Mouse (Mus musculus) hindbrain, embryonic 13.5 days (tissue): ENCODE measurements around the gene Jup. TPM values are rescaled to one million over a fixed set of nuclear protein-coding genes. Genes with fewer than 3 reads are reported as not detected.

Experiments used
- ATAC-seq: fragments of 200-750 bp; cut with Nextera tagmentation; 2 replicates; pipeline ENCODE4 v1.8.0; 2017; ENCODE audit warnings: moderate TSS enrichment; ENCODE audit not compliant: low FRiP score
- H3K27ac ChIP-seq: fragments of 300-500 bp; sonication (generic); 2 replicates; pipeline ENCODE4 v1.5.1; 2015; ENCODE audit warnings: inconsistent platforms, mild to moderate bottlenecking, moderate library complexity
- H3K27me3 ChIP-seq: fragments of 300-500 bp; sonication (generic); 2 replicates; pipeline ENCODE4 v1.6.1; 2015; ENCODE audit warnings: mild to moderate bottlenecking, inconsistent platforms
- H3K36me3 ChIP-seq: fragments of 300-500 bp; sonication (generic); 2 replicates; pipeline ENCODE4 v1.6.1; 2015; ENCODE audit warnings: mild to moderate bottlenecking, inconsistent platforms
- H3K4me1 ChIP-seq: fragments of 300-500 bp; sonication (generic); replicated peaks from 2 replicates; pipeline ENCODE4 v1.6.1; 2015; ENCODE audit warnings: inconsistent platforms
- H3K4me2 ChIP-seq: fragments of 300-500 bp; sonication (generic); 2 replicates; pipeline ENCODE4 v1.6.1; 2015; ENCODE audit warnings: inconsistent platforms, mild to moderate bottlenecking, moderate library complexity
- H3K4me3 ChIP-seq: fragments of 300-500 bp; sonication (generic); 2 replicates; pipeline ENCODE4 v1.5.1; 2015; ENCODE audit warnings: mild to moderate bottlenecking, inconsistent platforms
- H3K9ac ChIP-seq: fragments of 300-500 bp; sonication (generic); 2 replicates; pipeline ENCODE4 v1.6.1; 2015; ENCODE audit warnings: mild to moderate bottlenecking, inconsistent platforms
- H3K9me3 ChIP-seq: fragments of 300-500 bp; sonication (generic); 2 replicates; pipeline ENCODE4 v1.6.1; 2016; ENCODE audit warnings: inconsistent platforms
- WGBS: fragments of 180-500 bp; shearing (Covaris S2); methylation state at CpG from one replicate; pipeline ENCODE4 v1.1.7; 2015; 5-methylcytosine and 5-hydroxymethylcytosine counted together
- polyA plus RNA-seq: library from polyadenylated mRNA; unstranded; fragments of >200 nt; fragmentation: Nextera tagmentation; extraction: Ambion mirVana; gene quantifications from 2 replicates; pipeline ENCODE4 v1.2.1, GENCODE M21; 2015

Jup gene
- 65.5 and 73.9 TPM in 2 replicates for polyA plus RNA-seq

DNA sequence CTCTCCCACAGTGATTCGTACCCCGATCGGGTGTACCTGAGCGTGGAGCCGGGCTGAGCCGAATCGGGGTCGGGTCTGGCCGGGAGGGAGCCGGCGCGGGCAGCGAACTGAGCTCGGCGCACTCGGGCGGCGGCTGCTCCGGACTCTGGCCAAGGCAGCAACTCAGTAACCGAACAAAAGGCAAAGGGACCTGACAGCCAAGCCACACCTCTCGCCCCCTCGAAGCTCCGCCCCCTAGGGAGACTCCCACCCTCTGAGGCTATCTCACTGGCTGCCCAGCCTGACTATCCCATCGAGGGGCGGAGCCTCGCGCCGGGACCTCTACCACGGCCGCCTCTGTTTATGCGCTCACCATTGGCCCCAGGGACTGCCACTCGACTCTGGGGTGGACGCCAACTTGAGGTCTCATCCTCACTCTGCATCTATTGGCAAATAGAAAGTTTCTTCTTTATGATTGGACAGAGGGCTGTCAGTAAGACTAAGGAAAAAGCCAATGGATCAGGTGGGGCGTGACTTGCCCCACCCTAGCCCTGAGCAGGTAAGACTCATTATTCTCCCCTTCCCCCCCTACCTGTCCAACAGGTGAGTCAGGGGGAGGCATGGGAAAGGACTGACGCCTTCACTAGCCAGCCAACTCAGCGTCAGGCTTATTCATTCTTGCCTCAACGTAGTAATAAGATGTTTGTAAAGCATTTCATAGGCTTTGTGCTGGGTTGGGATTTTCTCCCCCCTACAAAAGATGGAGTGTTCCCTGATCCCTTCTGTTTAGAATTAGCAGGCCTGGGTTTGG is at the start of gene Jup:
Gene Jup (minus strand): TSS at position 164 of the 790 bp plus-strand sequence.
- Histone ChIP-seq H3K4me1 (peaks cover 50% of the 10 kb centered on the region), H3K27ac (peak within 1 kb of the TSS; percentile 86), H3K9ac (peak within 1 kb of the TSS; percentile 85), H3K9me3 (no peaks in the 10 kb centered on the region), H3K4me3 (peak within 1 kb of the TSS; percentile 78), H3K36me3 (no peaks in the 10 kb centered on the region; the same call in 1 of the 2 replicates), H3K27me3 (peaks cover 27% of the 10 kb centered on the region; the same call in 1 of the 2 replicates), H3K4me2 (peak within 1 kb of the TSS; percentile 61)
- peak; percentile 99 for ATAC-seq
- 1% methylated on average over 37 of the region's 37 CpGs for WGBS

DNA sequence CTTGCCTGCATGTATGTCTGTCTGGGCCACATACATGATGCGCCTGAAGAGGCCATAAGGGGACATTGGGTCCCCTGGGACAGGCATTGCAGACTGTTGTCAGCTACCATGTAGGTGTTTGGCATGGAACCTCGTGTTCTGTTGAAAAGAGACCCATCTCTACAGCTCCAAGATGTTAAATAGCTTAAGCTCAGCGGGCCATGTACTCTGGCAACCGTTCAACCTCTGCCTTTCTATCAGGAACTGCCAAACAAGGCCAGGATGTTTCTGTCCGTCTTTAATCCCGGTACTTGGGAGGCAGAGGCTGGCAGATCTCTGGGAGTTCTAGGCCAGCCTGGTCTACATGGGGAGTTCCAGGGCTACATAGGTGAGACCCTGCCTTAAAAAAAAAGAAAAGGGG is 45.1 kb upstream of the Jup start:
- H3K27ac ChIP-seq, result no peak overlapping the region
- no peak overlapping the region for H3K4me2 ChIP-seq
- no peak overlapping the region for H3K9ac ChIP-seq
- H3K4me3 ChIP-seq, result no peak overlapping the region
- no peaks in the 10 kb centered on the region for H3K27me3 ChIP-seq
- 88% methylated on average over 6 of the region's 6 CpGs for WGBS
- peaks cover 2% of the 10 kb centered on the region for H3K36me3 ChIP-seq
- H3K9me3 ChIP-seq, result no peaks in the 10 kb centered on the region
- no peak for ATAC-seq
- peaks cover 24% of the 10 kb centered on the region for H3K4me1 ChIP-seq

GRCm38 (mm10) chr11:100441797-100442196 is 44.2 kb upstream of the Jup start, which contains the start of the genes Nt5c3b and Klhl10:
Gene Nt5c3b (minus strand): TSS chr11:100441808.
Gene Klhl10 (plus strand): TSS chr11:100441917.
- H3K4me2 ChIP-seq, result peak within 1 kb of the TSS; percentile 69
- no peak for ATAC-seq
- H3K27me3 ChIP-seq, result no peaks in the 10 kb centered on the region
- peak within 1 kb of the TSS; percentile 80 for H3K4me3 ChIP-seq
- H3K4me1 ChIP-seq, result peaks cover 24% of the 10 kb centered on the region
- H3K9ac ChIP-seq, result peak within 1 kb of the TSS; percentile 91
- H3K36me3 ChIP-seq, result peaks cover 8% of the 10 kb centered on the region
- peak within 1 kb of the TSS; percentile 73 for H3K27ac ChIP-seq
- 88% methylated on average over 8 of the region's 8 CpGs for WGBS
- H3K9me3 ChIP-seq, result no peaks in the 10 kb centered on the region

DNA sequence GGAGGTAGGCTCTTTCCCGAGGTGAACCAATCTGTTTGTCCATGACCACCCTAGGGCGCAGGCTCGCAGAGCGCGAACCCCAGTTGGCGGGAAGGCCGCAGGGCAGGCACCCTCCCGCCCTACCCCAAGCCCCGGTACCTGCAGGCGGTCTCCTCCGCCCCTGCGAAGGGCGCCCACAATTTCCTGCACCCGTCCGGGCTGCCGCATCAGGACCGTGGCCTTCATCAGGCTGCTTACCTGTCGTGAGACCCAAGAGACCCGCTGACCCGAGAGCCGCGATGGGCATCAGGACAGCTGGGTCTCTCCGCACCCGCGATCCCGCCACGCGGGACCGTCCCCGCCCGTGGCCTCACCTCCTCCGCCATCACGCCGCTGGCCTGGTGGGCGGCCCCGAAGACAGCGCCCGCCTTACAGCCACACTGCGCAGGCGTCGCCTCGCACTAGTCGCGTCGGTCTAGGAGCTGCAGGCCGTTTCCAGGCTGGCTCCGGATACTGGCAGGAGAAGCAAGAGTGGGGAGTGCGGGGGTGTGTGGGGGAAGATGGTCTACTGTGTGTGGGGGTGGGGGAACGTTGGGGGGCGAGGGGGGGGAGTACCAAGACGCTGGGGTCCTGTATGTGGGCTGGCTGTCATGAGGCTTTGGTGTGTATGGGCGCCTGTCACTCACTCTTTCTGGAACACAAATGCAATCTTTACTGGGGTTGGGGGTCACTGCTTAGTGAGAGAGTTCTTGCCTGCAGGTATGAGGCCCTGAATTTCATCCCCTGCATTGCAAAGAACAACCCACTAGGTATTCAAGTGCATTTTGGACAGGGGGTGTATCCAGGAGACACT is 43.3 kb upstream of the Jup start:
- H3K9me3 ChIP-seq, result no peaks in the 10 kb centered on the region
- peaks cover 17% of the 10 kb centered on the region for H3K36me3 ChIP-seq
- H3K4me1 ChIP-seq, result peaks cover 24% of the 10 kb centered on the region
- ATAC-seq, result peak; percentile 97
- peak overlapping the region; percentile 69 for H3K4me2 ChIP-seq
- 1% methylated on average over 52 of the region's 52 CpGs for WGBS
- peak overlapping the region; percentile 80 for H3K4me3 ChIP-seq
- H3K27ac ChIP-seq, result peak overlapping the region; percentile 73
- H3K9ac ChIP-seq, result peak overlapping the region; percentile 91
- no peaks in the 10 kb centered on the region for H3K27me3 ChIP-seq

GRCm38 (mm10) chr11:100437901-100438300 is 40.3 kb upstream of the Jup start:
- Histone ChIP-seq H3K4me1 (peaks cover 24% of the 10 kb centered on the region), H3K36me3 (peaks cover 35% of the 10 kb centered on the region), H3K27me3 (no peaks in the 10 kb centered on the region), H3K9me3 (no peaks in the 10 kb centered on the region), H3K9ac (no peak overlapping the region), H3K4me3 (no peak overlapping the region), H3K27ac (no peak overlapping the region), H3K4me2 (no peak overlapping the region)
- 76% methylated on average over 1 of the region's 1 CpGs for WGBS
- ATAC-seq, result no peak

DNA sequence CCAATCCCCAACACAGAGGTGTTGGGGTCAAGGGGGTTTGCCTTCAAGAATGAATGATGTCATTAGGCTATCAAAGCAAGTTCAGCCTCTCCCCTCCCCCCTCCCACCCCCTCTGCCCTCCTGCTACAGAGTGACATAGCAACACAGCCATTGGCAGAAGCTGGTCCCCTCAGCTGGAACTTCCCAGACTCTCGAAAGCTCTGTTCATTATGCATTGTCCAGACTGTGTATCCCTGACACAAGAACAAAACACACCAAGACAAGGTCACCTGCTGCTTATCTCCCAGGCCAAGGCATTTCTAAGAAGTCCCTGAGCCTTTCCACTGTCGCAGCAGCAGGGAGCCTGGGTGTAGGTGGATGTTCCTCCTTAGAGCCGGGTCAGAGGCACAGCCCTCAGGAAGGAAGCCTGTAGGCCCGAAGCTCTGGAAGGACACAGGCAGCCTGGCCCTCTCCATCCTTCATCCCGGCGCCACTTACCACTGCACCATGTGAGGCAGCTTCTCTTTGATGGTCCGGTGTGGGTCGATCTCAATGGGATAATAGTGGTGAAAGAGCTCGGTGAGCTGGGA is 38.2 kb upstream of the Jup start:
- Histone ChIP-seq H3K36me3 (peaks cover 48% of the 10 kb centered on the region), H3K4me3 (no peak overlapping the region), H3K27me3 (no peaks in the 10 kb centered on the region), H3K9me3 (no peaks in the 10 kb centered on the region), H3K4me2 (no peak overlapping the region), H3K4me1 (peaks cover 17% of the 10 kb centered on the region), H3K27ac (no peak overlapping the region), H3K9ac (no peak overlapping the region)
- ATAC-seq, result no peak
- 20% methylated on average over 9 of the region's 9 CpGs for WGBS

DNA sequence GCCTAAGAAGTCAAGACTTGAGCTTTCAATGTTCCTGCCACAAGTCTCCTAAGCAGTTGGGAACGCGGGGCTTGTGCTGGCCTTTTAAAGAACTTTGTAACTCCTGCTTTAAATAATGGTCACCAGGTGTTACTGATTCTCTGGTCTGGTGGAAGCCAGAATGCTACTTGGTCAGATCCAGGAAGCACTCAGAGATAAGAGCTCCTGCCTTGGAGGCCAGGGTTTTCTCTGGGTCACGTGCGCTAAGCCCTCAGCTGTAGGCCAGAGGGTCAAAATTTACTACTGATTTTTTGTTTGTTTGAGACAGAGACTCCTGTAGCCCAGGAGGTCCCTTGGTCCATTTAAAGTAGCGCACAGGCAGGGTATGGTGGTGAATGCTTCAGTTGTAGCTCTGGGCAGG is 34.4 kb upstream of the Jup start:
- Histone ChIP-seq H3K4me1 (no peaks in the 10 kb centered on the region), H3K4me3 (no peak overlapping the region), H3K27ac (no peak overlapping the region), H3K9ac (no peak overlapping the region), H3K9me3 (no peaks in the 10 kb centered on the region), H3K27me3 (no peaks in the 10 kb centered on the region), H3K36me3 (peaks cover 59% of the 10 kb centered on the region), H3K4me2 (no peak overlapping the region)
- 97% methylated on average over 5 of the region's 5 CpGs for WGBS
- no peak for ATAC-seq

GRCm38 (mm10) chr11:100430052-100430451 is 32.5 kb upstream of the Jup start:
- H3K27me3 ChIP-seq, result no peaks in the 10 kb centered on the region
- 93% methylated on average over 7 of the region's 7 CpGs for WGBS
- no peak overlapping the region for H3K4me3 ChIP-seq
- 0 out of 2 replicates have a peak, but pooled peaks cover 3% of the 10 kb centered on the region for H3K4me1 ChIP-seq
- no peak overlapping the region for H3K27ac ChIP-seq
- no peak overlapping the region for H3K9ac ChIP-seq
- peaks cover 45% of the 10 kb centered on the region for H3K36me3 ChIP-seq
- H3K9me3 ChIP-seq, result no peaks in the 10 kb centered on the region
- no peak overlapping the region for H3K4me2 ChIP-seq
- no peak for ATAC-seq

DNA sequence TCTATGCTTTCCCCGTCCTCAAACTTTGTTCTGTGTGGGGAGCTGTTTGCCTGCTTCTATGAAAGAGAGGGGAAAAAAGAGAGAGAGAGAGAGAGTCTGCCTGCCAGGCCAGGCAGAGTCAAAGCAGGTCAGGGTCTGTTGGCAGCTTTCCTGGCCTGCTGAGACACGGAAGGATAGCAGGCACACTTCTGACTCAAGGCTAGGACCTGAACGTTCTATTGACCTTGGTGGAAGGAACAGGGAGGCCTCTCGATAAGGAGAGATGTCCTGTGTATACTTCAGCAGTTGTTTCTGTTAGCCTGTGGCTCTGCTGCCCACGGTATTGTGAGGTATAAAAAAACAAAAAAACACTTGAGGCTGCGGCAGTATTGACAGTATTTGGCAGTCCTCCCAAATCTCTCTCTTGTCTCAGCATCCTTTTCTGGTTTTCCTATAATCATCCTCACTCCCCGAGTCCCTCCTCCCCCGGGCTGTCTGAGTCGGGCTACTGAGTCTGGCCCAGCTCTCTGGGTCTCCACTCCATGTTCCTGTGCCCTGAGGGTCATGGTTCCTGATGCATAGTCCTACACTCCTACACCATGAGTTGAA is 31.1 kb upstream of the Jup start:
- no peak overlapping the region for H3K4me2 ChIP-seq
- H3K4me3 ChIP-seq, result no peak overlapping the region
- no peak overlapping the region for H3K27ac ChIP-seq
- peaks cover 38% of the 10 kb centered on the region for H3K36me3 ChIP-seq
- WGBS, result 69% methylated on average over 9 of the region's 9 CpGs
- H3K9ac ChIP-seq, result no peak overlapping the region
- ATAC-seq, result no peak
- no peaks in the 10 kb centered on the region for H3K27me3 ChIP-seq
- H3K4me1 ChIP-seq, result peaks cover 3% of the 10 kb centered on the region; the same call in 1 of the 2 replicates
- H3K9me3 ChIP-seq, result no peaks in the 10 kb centered on the region

- ATAC-seq, result no peak
- Histone ChIP-seq H3K9me3 (no peaks in the 10 kb centered on the region), H3K4me3 (no peak overlapping the region), H3K27me3 (no peaks in the 10 kb centered on the region), H3K4me2 (no peak overlapping the region), H3K9ac (no peak overlapping the region), H3K27ac (no peak overlapping the region), H3K36me3 (peaks cover 23% of the 10 kb centered on the region), H3K4me1 (peaks cover 3% of the 10 kb centered on the region; the same call in 1 of the 2 replicates)
- 84% methylated on average over 3 of the region's 3 CpGs for WGBS
Measured at GRCm38 (mm10) chr11:100426820-100427219, 29.3 kb upstream of the Jup start.

DNA sequence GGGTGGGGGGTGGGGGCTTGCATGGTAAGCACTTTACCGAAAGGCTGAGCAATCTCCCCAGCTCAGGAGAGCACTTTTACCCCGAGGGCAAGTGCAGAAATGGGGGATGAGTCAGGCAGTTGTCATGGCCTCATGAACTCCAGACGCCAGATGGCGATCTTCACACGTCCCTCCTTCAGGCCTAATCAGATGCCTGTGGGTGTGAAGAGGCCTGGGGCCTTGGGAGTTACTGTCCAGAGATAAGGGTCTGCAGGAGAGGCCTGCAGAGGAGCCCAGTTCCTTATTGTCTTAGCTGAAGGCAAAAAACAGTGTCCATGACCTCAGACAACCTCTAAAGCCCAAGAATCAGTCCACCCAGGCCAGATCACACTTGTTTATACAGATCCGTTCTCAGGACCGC is 28.3 kb upstream of the Jup start:
- H3K9me3 ChIP-seq, result no peaks in the 10 kb centered on the region
- peaks cover 18% of the 10 kb centered on the region for H3K36me3 ChIP-seq
- ATAC-seq, result no peak
- 34% methylated on average over 7 of the region's 7 CpGs for WGBS
- no peak overlapping the region for H3K27ac ChIP-seq
- no peak overlapping the region for H3K4me2 ChIP-seq
- no peaks in the 10 kb centered on the region for H3K27me3 ChIP-seq
- no peak overlapping the region for H3K4me3 ChIP-seq
- H3K4me1 ChIP-seq, result peaks cover 3% of the 10 kb centered on the region; the same call in 1 of the 2 replicates
- H3K9ac ChIP-seq, result 0 out of 2 replicates have a peak overlapping the region, but pooled peaks have one; percentile 24
